ENCODE assay signal across 8 mouse cellular contexts in genomic region chr17:15723866-15724475, GRCm38 (mm10). TPM values are rescaled to one million over a fixed set of nuclear protein-coding genes. Genes with fewer than 3 reads are reported as not detected.
DNase-seq lines count a peak whose midpoint lies in the region; ATAC-seq and TF ChIP-seq lines count a peak whose summit lies in the region.
"Not testable (repeated sequence)": the region's sequence is repeated elsewhere in the genome, so short reads cannot be mapped to it uniquely, and the experiment has no call there.

No protein-coding gene starts in this region.

- WGBS in hindbrain, postnatal 0 days = 96% methylated on average over 2 of the region's 5 CpGs

- intact Hi-C loops in left cerebral cortex, adult 2 months (cut with DNase I) = loop anchor here (1.0 to 5.0 kb wide), 2 partner anchors 101 to 197 kb away; partner anchors contain the start of gene Pdcd2

- DNase-seq in CD4-positive, CD25-positive, alpha-beta regulatory T cell, adult 2 months (ENCODE audit: low read depth, low spot score) = peak; percentile 81
- peak; percentile 48 for DNase-seq in ZHBTc4 (ENCODE audit: low read depth, low spot score)
- peak; percentile 57 for DNase-seq in cerebellum, adult 9-10 months
- peak; percentile 46 for DNase-seq in forelimb bud, embryonic 11.5 days (ENCODE audit: low read depth, low spot score)
- peak; percentile 79 for DNase-seq in hindbrain, postnatal 0 days (ENCODE audit: low spot score)
- DNase-seq in left cerebral cortex, adult 2 months (ENCODE audit: extremely low spot score in 1 of 2, low spot score in 2 of 2) = not testable (repeated sequence)
- DNase-seq in mesoderm, embryonic 11.5 days (ENCODE audit: low read depth, low spot score) = peak; percentile 62
- DNase-seq in splenic B cell, adult 2 months (ENCODE audit: low read depth, low spot score) = peak; percentile 81

- not testable (repeated sequence) for H3K27me3 ChIP-seq in hindbrain, postnatal 0 days (ENCODE audit: insufficient read depth, low read length); splenic B cell, adult 2 months (ENCODE audit: control insufficient read depth, insufficient read depth, low read length, poor library complexity, severe bottlenecking)

- not testable (repeated sequence) for H3K27ac ChIP-seq in hindbrain, postnatal 0 days; left cerebral cortex, adult 2 months

- not testable (repeated sequence) for ATAC-seq in hindbrain, postnatal 0 days

- TF ChIP-seq CTCF in hindbrain, postnatal 0 days (IDR thresholded peaks at IDR 0.05; ENCODE audit: low read depth) = peak; percentile 52
- peak; percentile 54 for TF ChIP-seq CTCF in left cerebral cortex, adult 2 months (IDR thresholded peaks at IDR 0.05)

- H3K4me2 ChIP-seq in hindbrain, postnatal 0 days (ENCODE audit: low read depth, low read length) = not testable (repeated sequence)

- H3K36me3 ChIP-seq in hindbrain, postnatal 0 days (ENCODE audit: insufficient read depth, low read length) = peaks cover 22% of the 10 kb centered on the region; the same call in 1 of the 2 replicates
- peaks cover 10% of the 10 kb centered on the region for H3K36me3 ChIP-seq in splenic B cell, adult 2 months (ENCODE audit: control insufficient read depth, insufficient read depth, low read length, poor library complexity, severe bottlenecking)

- H3K9me3 ChIP-seq in hindbrain, postnatal 0 days (ENCODE audit: low read length) = not testable (repeated sequence)

- H3K4me3 ChIP-seq in hindbrain, postnatal 0 days (ENCODE audit: low read length); left cerebral cortex, adult 2 months: not testable (repeated sequence)

- not testable (repeated sequence) for H3K9ac ChIP-seq in hindbrain, postnatal 0 days (replicated peaks; ENCODE audit: low read length)

- not testable (repeated sequence) for H3K4me1 ChIP-seq in hindbrain, postnatal 0 days (ENCODE audit: insufficient read depth, low read length)

RNA-seq across cellular contexts. Expression of gene Chd1, which starts 19.2 kb away (rescaled TPM):
- 15.1 and 15.6 TPM in 2 replicates for total RNA-seq in hindbrain, postnatal 0 days (2014; rRNA removed)
- polyA plus RNA-seq in hindbrain, postnatal 0 days (2015; fragmentation: Nextera tagmentation; extraction: Ambion mirVana) = 14.5 and 16.7 TPM in 2 replicates
- total RNA-seq in left cerebral cortex, adult 2 months (2021) = 10 to 100 TPM; 25.0 to 28.5 TPM
